Mouse (Mus musculus) C2C12 (cell line): ENCODE data around the gene Zfp882. TPM values are rescaled to one million over a fixed set of nuclear protein-coding genes. Genes with fewer than 3 reads are reported as not detected.

Experiments used
- H3K27me3 ChIP-seq: one replicate; pipeline ENCODE4 v1.6.1; 2011; ENCODE audit not compliant: control insufficient read depth, insufficient read depth, insufficient read length
- H3K36me3 ChIP-seq: one replicate; pipeline ENCODE4 v1.6.1; 2011; ENCODE audit not compliant: control insufficient read depth, insufficient read depth
- H3K4me3 ChIP-seq: one replicate; pipeline ENCODE4 v1.5.1; 2011; ENCODE audit warnings: mild to moderate bottlenecking, control low read depth; ENCODE audit not compliant: poor library complexity, insufficient read depth, severe bottlenecking
- H3K79me2 ChIP-seq: one replicate; pipeline ENCODE4 v1.6.1; 2011; ENCODE audit not compliant: control insufficient read depth, insufficient read depth
- H3K79me3 ChIP-seq: one replicate; pipeline ENCODE4 v1.6.1; 2011; ENCODE audit warnings: low read depth, control low read depth
- H3ac ChIP-seq: one replicate; pipeline ENCODE3; 2011; ENCODE audit warnings: low read depth; ENCODE audit not compliant: control insufficient read depth, insufficient read length
- CEBPB ChIP-seq: IDR thresholded peaks from one replicate; pipeline ENCODE4 v1.6.1; 2011; ENCODE audit warnings: low read depth, mild to moderate bottlenecking, control low read depth, moderate library complexity
- CTCF ChIP-seq: IDR thresholded peaks from one replicate; pipeline ENCODE4 v1.5.1; 2011; ENCODE audit not compliant: control insufficient read depth, insufficient read depth, insufficient read length
- FOSL1 ChIP-seq: IDR thresholded peaks from one replicate; pipeline ENCODE4 v1.8.0; 2011; ENCODE audit warnings: mild to moderate bottlenecking, low read length; ENCODE audit not compliant: poor library complexity, insufficient read depth, severe bottlenecking
- MAX ChIP-seq: IDR thresholded peaks from one replicate; pipeline ENCODE4 v1.6.1; 2011; ENCODE audit warnings: mild to moderate bottlenecking, control low read depth
- MYOD1 ChIP-seq: IDR thresholded peaks from one replicate; pipeline ENCODE4 v1.6.1; 2011; ENCODE audit warnings: low read depth; ENCODE audit not compliant: control insufficient read depth, insufficient read length
- MYOG ChIP-seq: IDR thresholded peaks from one replicate; pipeline ENCODE4 v1.6.1; 2011; ENCODE audit not compliant: control insufficient read depth, insufficient read length; ENCODE audit errors: extremely low read depth
- USF1 ChIP-seq: IDR thresholded peaks from one replicate; pipeline ENCODE4 v1.6.1; 2011; ENCODE audit warnings: low read depth, mild to moderate bottlenecking, control low read depth, moderate library complexity
- polyA plus RNA-seq: library from polyadenylated mRNA; unstranded; fragments of >200 nt; fragmentation: generic; extraction: Trizol; gene quantifications from one replicate; pipeline ENCODE4 v1.2.1, GENCODE M21; 2012; ENCODE audit warnings: missing spikeins

Gene Zfp882
- polyA plus RNA-seq, 1 experiment: 0.48 TPM

- Histone ChIP-seq H3K79me2 (no peaks in the 10 kb centered on the region), H3K27me3 (no peaks in the 10 kb centered on the region), H3K4me3 (no peak overlapping the region), H3K79me3 (no peaks in the 10 kb centered on the region), H3ac (no peak overlapping the region), H3K36me3 (no peaks in the 10 kb centered on the region)
- no peak for TF ChIP-seq FOSL1
- no peak for TF ChIP-seq MYOD1
- no peak for TF ChIP-seq MYOG
- no peak for TF ChIP-seq MAX
- no peak for TF ChIP-seq CEBPB
- no peak for TF ChIP-seq USF1
- TF ChIP-seq CTCF: no peak
Measured at GRCm38 (mm10) chr8:71940293-71941208, 32.1 kb downstream of the Zfp882 start.

- Histone ChIP-seq H3ac (no peak overlapping the region), H3K79me3 (no peaks in the 10 kb centered on the region), H3K79me2 (no peaks in the 10 kb centered on the region), H3K4me3 (no peak overlapping the region), H3K27me3 (no peaks in the 10 kb centered on the region), H3K36me3 (no peaks in the 10 kb centered on the region)
- TF ChIP-seq MYOG: no peak
- TF ChIP-seq CEBPB: no peak
- TF ChIP-seq MYOD1: no peak
- no peak for TF ChIP-seq MAX
- no peak for TF ChIP-seq USF1
- no peak for TF ChIP-seq CTCF
- no peak for TF ChIP-seq FOSL1
Measured at GRCm38 (mm10) chr8:71941776-71942175, 33.4 kb downstream of the Zfp882 start.

GRCm38 (mm10) chr8:71948624-71949023, 40.2 kb downstream of the Zfp882 start:
- H3ac ChIP-seq: no peak overlapping the region
- no peak overlapping the region for H3K4me3 ChIP-seq
- TF ChIP-seq FOSL1 (no peak), CTCF (no peak), CEBPB (no peak), MYOD1 (no peak), MYOG (no peak), USF1 (no peak), MAX (no peak)
- peaks cover 13% of the 10 kb centered on the region for H3K79me3 ChIP-seq
- no peaks in the 10 kb centered on the region for H3K36me3 ChIP-seq
- no peaks in the 10 kb centered on the region for H3K27me3 ChIP-seq
- H3K79me2 ChIP-seq: peaks cover 21% of the 10 kb centered on the region

- H3K79me3 ChIP-seq: peaks cover 28% of the 10 kb centered on the region
- H3ac ChIP-seq: peak within 1 kb of the TSS; percentile 57
- peaks cover 10% of the 10 kb centered on the region for H3K36me3 ChIP-seq
- H3K27me3 ChIP-seq: no peaks in the 10 kb centered on the region
- TF ChIP-seq FOSL1 (no peak), USF1 (no peak), MYOD1 (no peak), MAX (peak; percentile 63), CEBPB (no peak)
- H3K79me2 ChIP-seq: peaks cover 37% of the 10 kb centered on the region
- H3K4me3 ChIP-seq: peak within 1 kb of the TSS; percentile 56
Measured at GRCm38 (mm10) chr8:71950482-71951221, 42.2 kb downstream of the Zfp882 start, which contains the start of gene Zfp961. Zfp961 (plus strand) TSS chr8:71951038.

GRCm38 (mm10) chr8:71951436-71952161, 43.2 kb downstream of the Zfp882 start:
- Histone ChIP-seq H3K36me3 (peaks cover 14% of the 10 kb centered on the region), H3ac (peak overlapping the region; percentile 31), H3K79me2 (peaks cover 47% of the 10 kb centered on the region), H3K79me3 (peaks cover 35% of the 10 kb centered on the region), H3K27me3 (no peaks in the 10 kb centered on the region), H3K4me3 (peak overlapping the region; percentile 56)
- TF ChIP-seq MAX: no peak
- TF ChIP-seq FOSL1: no peak
- no peak for TF ChIP-seq MYOG
- no peak for TF ChIP-seq CEBPB
- TF ChIP-seq MYOD1: no peak
- no peak for TF ChIP-seq USF1
- TF ChIP-seq CTCF: no peak
